Mouse (Mus musculus): Measurements from ENCODE around the gene Ddx43.

DNA sequence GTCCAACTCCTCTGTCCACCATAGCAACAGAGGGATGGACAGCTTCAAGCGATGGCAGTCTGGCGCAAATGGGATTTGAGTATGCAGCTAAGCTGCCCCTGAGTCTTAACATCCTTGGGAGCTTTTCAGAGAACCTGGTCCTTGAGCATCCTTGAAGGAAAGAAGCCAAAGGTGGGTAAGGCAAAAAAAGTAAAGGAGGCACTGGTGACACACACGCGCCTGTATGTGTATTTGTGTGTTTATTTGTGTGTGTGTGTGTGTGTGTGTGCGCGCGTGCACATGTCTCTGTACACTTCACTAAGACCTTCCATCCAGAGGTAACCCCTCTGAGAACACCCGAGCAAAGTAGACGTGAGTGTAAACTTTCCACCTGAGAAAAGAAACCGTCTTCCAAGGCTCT is 1.8 kb upstream of the Ddx43 start:
- TF ChIP-seq CTCF (IDR thresholded peaks at IDR 0.05; ENCODE audit: control insufficient read depth, insufficient read depth, insufficient replicate concordance, low read depth, low read length): no peak
- TF ChIP-seq POLR2A (IDR thresholded peaks at IDR 0.05; ENCODE audit: control insufficient read depth, low read depth, low read length): no peak

All from testis, adult 2 months (tissue).